Mouse (Mus musculus): ENCODE results near the gene Itsn1.

DNA sequence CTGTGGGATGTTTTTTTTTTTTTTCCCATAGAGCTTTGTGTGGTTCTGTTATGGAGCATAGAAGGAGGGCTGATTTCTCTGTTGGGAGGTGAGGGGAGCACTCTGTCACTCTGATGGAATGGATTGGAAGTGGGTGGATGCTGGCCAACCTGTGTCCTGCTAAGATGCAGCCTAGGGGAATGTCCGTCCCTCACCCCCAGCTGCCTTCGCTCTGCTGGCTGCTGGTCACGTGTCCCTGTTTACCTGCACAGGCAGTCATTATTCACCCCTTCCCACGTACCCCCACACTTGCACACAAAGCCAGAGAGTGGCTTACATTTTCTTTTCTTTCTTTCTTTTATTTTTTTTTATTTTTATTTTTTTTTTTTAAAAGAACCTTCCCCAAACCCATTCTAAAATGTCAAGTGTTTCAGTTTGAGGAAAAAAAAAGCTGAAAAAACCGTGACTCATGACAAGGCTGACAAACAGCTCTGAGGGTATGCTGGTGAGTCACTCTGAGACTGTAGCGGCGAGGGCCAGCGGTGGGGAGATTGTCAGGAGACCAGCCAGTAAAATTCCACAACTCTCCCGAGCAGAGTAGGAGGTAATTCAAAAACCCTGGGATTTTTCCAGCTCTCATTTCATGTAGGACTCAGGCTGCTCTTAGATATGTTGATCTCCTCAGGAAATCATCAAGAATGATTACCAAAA, 233.3 kb downstream of the Itsn1 start:
- TF ChIP-seq CTCF (IDR thresholded peaks at IDR 0.05; ENCODE audit: borderline replicate concordance, control insufficient read depth, extremely low read depth, insufficient read depth, low read length, poor library complexity) (no peak), POLR2A (IDR thresholded peaks at IDR 0.05; ENCODE audit: control insufficient read depth, extremely low read depth, insufficient read depth, low read length, poor library complexity) (no peak)
